Mouse (Mus musculus) kidney, embryonic 16.5 days (tissue): ENCODE measurements around the gene Cga. TPM values are rescaled to one million over a fixed set of nuclear protein-coding genes. Genes with fewer than 3 reads are reported as not detected.
A peak's percentile ranks its signal among the peaks of the same experiment; 100 is the strongest.
"Not testable (repeated sequence)": the region's sequence is repeated elsewhere in the genome, so short reads cannot be mapped to it uniquely, and the experiment has no call there.

ENCODE experiments used
- ATAC-seq: fragments of 200-750 bp; cut with Nextera tagmentation; 2 replicates; pipeline ENCODE4 v1.8.0; 2017; ENCODE audit warnings: moderate TSS enrichment; ENCODE audit not compliant: low FRiP score, low TSS enrichment
- H3K27ac ChIP-seq: fragments of 300-500 bp; sonication (generic); 2 replicates; pipeline ENCODE4 v1.5.1; 2014; ENCODE audit warnings: low read length
- H3K27me3 ChIP-seq: fragments of 300-500 bp; sonication (generic); 2 replicates; pipeline ENCODE4 v1.6.1; 2014; ENCODE audit warnings: low read length, control low read depth, mixed read lengths; ENCODE audit not compliant: insufficient read depth
- H3K36me3 ChIP-seq: fragments of 300-500 bp; sonication (generic); 2 replicates; pipeline ENCODE4 v1.6.1; 2014; ENCODE audit warnings: low read length, control low read depth, mixed read lengths; ENCODE audit not compliant: insufficient read depth
- H3K4me1 ChIP-seq: fragments of 300-500 bp; sonication (generic); 2 replicates; pipeline ENCODE4 v1.6.1; 2014; ENCODE audit warnings: low read length, control low read depth, mixed read lengths; ENCODE audit not compliant: insufficient read depth
- H3K4me2 ChIP-seq: fragments of 300-500 bp; sonication (generic); replicated peaks from 2 replicates; pipeline ENCODE4 v1.6.1; 2014; ENCODE audit warnings: low read depth, low read length
- H3K4me3 ChIP-seq: fragments of 300-500 bp; sonication (generic); 2 replicates; pipeline ENCODE4 v1.5.1; 2014; ENCODE audit warnings: mild to moderate bottlenecking, low read length
- H3K9ac ChIP-seq: fragments of 300-500 bp; sonication (generic); replicated peaks from 2 replicates; pipeline ENCODE4 v1.6.1; 2014; ENCODE audit warnings: low read length
- H3K9me3 ChIP-seq: fragments of 300-500 bp; sonication (generic); 2 replicates; pipeline ENCODE4 v1.6.1; 2016; ENCODE audit warnings: low read length, control low read depth
- WGBS: fragments of 180-500 bp; shearing (Covaris S2); extraction: QIAGEN DNeasy Blood & Tissue Kit; methylation state at CpG from one replicate; pipeline ENCODE4 v1.1.7; 2014; 5-methylcytosine and 5-hydroxymethylcytosine counted together
- polyA plus RNA-seq: library from polyadenylated mRNA; unstranded; fragments of >200 nt; fragmentation: Nextera tagmentation; extraction: Ambion mirVana; gene quantifications from 2 replicates; pipeline ENCODE4 v1.2.1, GENCODE M21; 2015

Cga gene
- polyA plus RNA-seq, 1 experiment from 2014 or later = not detected

- Histone ChIP-seq H3K27me3 (peaks cover 30% of the 10 kb centered on the region), H3K9me3 (no peaks in the 10 kb centered on the region), H3K27ac (peak overlapping the region; percentile 90), H3K4me1 (peaks cover 22% of the 10 kb centered on the region), H3K36me3 (no peaks in the 10 kb centered on the region), H3K4me2 (peak overlapping the region; percentile 75), H3K4me3 (peak overlapping the region; percentile 82), H3K9ac (peak overlapping the region; percentile 87)
- under 1% methylated on average over 47 of the region's 48 CpGs for WGBS
- ATAC-seq = peak; percentile 80
These were observed 7.0 kb upstream of the Cga start for GRCm38 (mm10) chr4:34886490-34887111.

- H3K27ac ChIP-seq = no peak overlapping the region; the same call in 1 of the 2 replicates
- WGBS = 12% methylated on average over 7 of the region's 7 CpGs
These were observed 6.3 kb upstream of the Cga start for GRCm38 (mm10) chr4:34887295-34887694.

GRCm38 (mm10) chr4:34889101-34889811 lies 4.3 kb upstream of the Cga start:
- no peak overlapping the region for H3K4me3 ChIP-seq
- no peaks in the 10 kb centered on the region for H3K36me3 ChIP-seq
- no peak overlapping the region for H3K27ac ChIP-seq
- no peak overlapping the region for H3K9ac ChIP-seq
- peaks cover 30% of the 10 kb centered on the region for H3K27me3 ChIP-seq
- H3K4me2 ChIP-seq = no peak overlapping the region
- WGBS = 7% methylated on average over 15 of the region's 15 CpGs
- H3K4me1 ChIP-seq = peaks cover 10% of the 10 kb centered on the region
- no peaks in the 10 kb centered on the region for H3K9me3 ChIP-seq
- ATAC-seq = no peak

More at GRCm38 (mm10) chr4:34887295-34887694, 6.3 kb upstream of the Cga start:
- Histone ChIP-seq H3K4me2 (peak overlapping the region; percentile 75), H3K27me3 (peaks cover 30% of the 10 kb centered on the region), H3K9ac (peak overlapping the region; percentile 87), H3K4me3 (peak overlapping the region; percentile 82), H3K4me1 (peaks cover 18% of the 10 kb centered on the region), H3K36me3 (no peaks in the 10 kb centered on the region), H3K9me3 (no peaks in the 10 kb centered on the region)
- ATAC-seq = no peak

GRCm38 (mm10) chr4:34889812-34890185 lies 3.8 kb upstream of the Cga start:
- Histone ChIP-seq H3K36me3 (no peaks in the 10 kb centered on the region), H3K27me3 (peaks cover 30% of the 10 kb centered on the region), H3K27ac (no peak overlapping the region), H3K9me3 (no peaks in the 10 kb centered on the region), H3K4me2 (no peak overlapping the region), H3K4me1 (peaks cover 10% of the 10 kb centered on the region), H3K9ac (no peak overlapping the region), H3K4me3 (no peak overlapping the region)
- no peak for ATAC-seq
- 32% methylated on average over 2 of the region's 2 CpGs for WGBS

- no peak for ATAC-seq
- Histone ChIP-seq H3K4me3 (no peak overlapping the region), H3K36me3 (no peaks in the 10 kb centered on the region), H3K27me3 (no peaks in the 10 kb centered on the region), H3K4me1 (no peaks in the 10 kb centered on the region), H3K9ac (no peak overlapping the region), H3K9me3 (no peaks in the 10 kb centered on the region), H3K27ac (no peak overlapping the region), H3K4me2 (no peak overlapping the region)
- WGBS = 67% methylated on average over 2 of the region's 2 CpGs
These were observed 4.9 kb downstream of the Cga start for GRCm38 (mm10) chr4:34898497-34898896.

- H3K36me3 ChIP-seq = no peaks in the 10 kb centered on the region
- ATAC-seq = no peak
- H3K4me1 ChIP-seq = no peaks in the 10 kb centered on the region
- no peak overlapping the region for H3K4me3 ChIP-seq
- no peaks in the 10 kb centered on the region for H3K9me3 ChIP-seq
- no peak overlapping the region for H3K27ac ChIP-seq
- WGBS = 100% methylated on average over 1 of the region's 1 CpGs
- no peak overlapping the region for H3K9ac ChIP-seq
- no peak overlapping the region for H3K4me2 ChIP-seq
- H3K27me3 ChIP-seq = no peaks in the 10 kb centered on the region
These were observed 5.7 kb downstream of the Cga start for GRCm38 (mm10) chr4:34899322-34899721.

GRCm38 (mm10) chr4:34900155-34900554 lies 6.6 kb downstream of the Cga start:
- WGBS = 38% methylated on average over 9 of the region's 9 CpGs
- no peak overlapping the region for H3K4me2 ChIP-seq
- no peaks in the 10 kb centered on the region for H3K36me3 ChIP-seq
- H3K9ac ChIP-seq = no peak overlapping the region
- H3K4me3 ChIP-seq = no peak overlapping the region
- no peak for ATAC-seq
- no peaks in the 10 kb centered on the region for H3K9me3 ChIP-seq
- no peaks in the 10 kb centered on the region for H3K27me3 ChIP-seq
- H3K27ac ChIP-seq = no peak overlapping the region
- no peaks in the 10 kb centered on the region for H3K4me1 ChIP-seq

- no peak overlapping the region for H3K27ac ChIP-seq
- ATAC-seq = no peak
- H3K36me3 ChIP-seq = no peaks in the 10 kb centered on the region
- no peaks in the 10 kb centered on the region for H3K4me1 ChIP-seq
- WGBS = 70% methylated on average over 4 of the region's 4 CpGs
- no peak overlapping the region for H3K4me3 ChIP-seq
- H3K4me2 ChIP-seq = no peak overlapping the region
- H3K9ac ChIP-seq = no peak overlapping the region
- no peaks in the 10 kb centered on the region for H3K9me3 ChIP-seq
- H3K27me3 ChIP-seq = no peaks in the 10 kb centered on the region
These were observed 7.6 kb downstream of the Cga start for GRCm38 (mm10) chr4:34901166-34901565.

- H3K4me1 ChIP-seq, H3K27me3 ChIP-seq, ATAC-seq, H3K27ac ChIP-seq, H3K36me3 ChIP-seq, H3K9ac ChIP-seq, H3K9me3 ChIP-seq, H3K4me2 ChIP-seq, H3K4me3 ChIP-seq: not testable (repeated sequence)
- WGBS = 40% methylated on average over 3 of the region's 3 CpGs
These were observed 8.0 kb downstream of the Cga start for GRCm38 (mm10) chr4:34901582-34901981.

GRCm38 (mm10) chr4:34905396-34905795 lies 11.8 kb downstream of the Cga start:
- WGBS = 64% methylated on average over 5 of the region's 5 CpGs
- H3K4me2 ChIP-seq = no peak overlapping the region
- H3K4me1 ChIP-seq = no peaks in the 10 kb centered on the region
- no peak overlapping the region for H3K4me3 ChIP-seq
- no peak for ATAC-seq
- no peaks in the 10 kb centered on the region for H3K9me3 ChIP-seq
- H3K27me3 ChIP-seq = no peaks in the 10 kb centered on the region
- H3K9ac ChIP-seq = no peak overlapping the region
- H3K27ac ChIP-seq = no peak overlapping the region
- no peaks in the 10 kb centered on the region for H3K36me3 ChIP-seq
